Mouse (Mus musculus): ENCODE measurements around the gene Pcdh8. TPM values are rescaled to one million over a fixed set of nuclear protein-coding genes. Genes with fewer than 3 reads are reported as not detected.

Pcdh8 gene
- polyA plus RNA-seq, 1 experiment from 2014 or later: 0.34 TPM

GRCm38 (mm10) chr14:79767601-79768000 is 3.5 kb downstream of the Pcdh8 start:
- no peak overlapping the region for H3K4me3 ChIP-seq (ENCODE audit: low read length)
- no peaks in the 10 kb centered on the region for H3K9me3 ChIP-seq (replicated peaks; ENCODE audit: control insufficient read depth, low read length)
- ATAC-seq (replicated peaks; ENCODE audit: extremely low read depth, insufficient read depth, low FRiP score): no peak
- H3K27ac ChIP-seq (ENCODE audit: low read length): no peak overlapping the region
- H3K27me3 ChIP-seq (ENCODE audit: control insufficient read depth, insufficient read depth, low read length): peaks cover 64% of the 10 kb centered on the region
- no peak overlapping the region for H3K4me2 ChIP-seq (ENCODE audit: low read depth, low read length)
- H3K4me1 ChIP-seq (ENCODE audit: control insufficient read depth, insufficient read depth, low read length): peaks cover 22% of the 10 kb centered on the region
- H3K9ac ChIP-seq (ENCODE audit: low read length): no peak overlapping the region
- WGBS: 11% methylated on average over 11 of the region's 11 CpGs
- no peaks in the 10 kb centered on the region for H3K36me3 ChIP-seq (ENCODE audit: control insufficient read depth, insufficient read depth)

GRCm38 (mm10) chr14:79765196-79765765 is 5.8 kb downstream of the Pcdh8 start:
- Histone ChIP-seq H3K27ac (ENCODE audit: low read length) (no peak overlapping the region), H3K4me1 (ENCODE audit: control insufficient read depth, insufficient read depth, low read length) (peaks cover 10% of the 10 kb centered on the region), H3K9ac (ENCODE audit: low read length) (no peak overlapping the region), H3K27me3 (ENCODE audit: control insufficient read depth, insufficient read depth, low read length) (peaks cover 42% of the 10 kb centered on the region), H3K4me2 (ENCODE audit: low read depth, low read length) (no peak overlapping the region), H3K4me3 (ENCODE audit: low read length) (no peak overlapping the region), H3K36me3 (ENCODE audit: control insufficient read depth, insufficient read depth) (no peaks in the 10 kb centered on the region), H3K9me3 (replicated peaks; ENCODE audit: control insufficient read depth, low read length) (no peaks in the 10 kb centered on the region)
- no peak for ATAC-seq (replicated peaks; ENCODE audit: extremely low read depth, insufficient read depth, low FRiP score)
- 76% methylated on average over 6 of the region's 6 CpGs for WGBS

GRCm38 (mm10) chr14:79754601-79755222 is 16.4 kb downstream of the Pcdh8 start:
- 58% methylated on average over 13 of the region's 13 CpGs for WGBS
- Histone ChIP-seq H3K27ac (ENCODE audit: low read length) (no peak overlapping the region), H3K9me3 (replicated peaks; ENCODE audit: control insufficient read depth, low read length) (no peaks in the 10 kb centered on the region), H3K36me3 (ENCODE audit: control insufficient read depth, insufficient read depth) (no peaks in the 10 kb centered on the region), H3K9ac (ENCODE audit: low read length) (no peak overlapping the region), H3K4me2 (ENCODE audit: low read depth, low read length) (no peak overlapping the region), H3K4me1 (ENCODE audit: control insufficient read depth, insufficient read depth, low read length) (no peaks in the 10 kb centered on the region), H3K27me3 (ENCODE audit: control insufficient read depth, insufficient read depth, low read length) (no peaks in the 10 kb centered on the region; the same call in 1 of the 2 replicates), H3K4me3 (ENCODE audit: low read length) (no peak overlapping the region)
- no peak for ATAC-seq (replicated peaks; ENCODE audit: extremely low read depth, insufficient read depth, low FRiP score)

- Histone ChIP-seq H3K4me2 (ENCODE audit: low read depth, low read length) (no peak overlapping the region), H3K4me1 (ENCODE audit: control insufficient read depth, insufficient read depth, low read length) (no peaks in the 10 kb centered on the region), H3K9me3 (replicated peaks; ENCODE audit: control insufficient read depth, low read length) (no peaks in the 10 kb centered on the region), H3K4me3 (ENCODE audit: low read length) (no peak overlapping the region), H3K9ac (ENCODE audit: low read length) (no peak overlapping the region), H3K36me3 (ENCODE audit: control insufficient read depth, insufficient read depth) (no peaks in the 10 kb centered on the region), H3K27me3 (ENCODE audit: control insufficient read depth, insufficient read depth, low read length) (no peaks in the 10 kb centered on the region; the same call in 1 of the 2 replicates), H3K27ac (ENCODE audit: low read length) (no peak overlapping the region)
- 23% methylated on average over 3 of the region's 3 CpGs for WGBS
- ATAC-seq (replicated peaks; ENCODE audit: extremely low read depth, insufficient read depth, low FRiP score): no peak
These were observed 17.0 kb downstream of the Pcdh8 start for GRCm38 (mm10) chr14:79754157-79754556.

- Histone ChIP-seq H3K4me1 (ENCODE audit: control insufficient read depth, insufficient read depth, low read length) (no peaks in the 10 kb centered on the region), H3K27me3 (ENCODE audit: control insufficient read depth, insufficient read depth, low read length) (no peaks in the 10 kb centered on the region; the same call in 1 of the 2 replicates), H3K27ac (ENCODE audit: low read length) (no peak overlapping the region), H3K4me3 (ENCODE audit: low read length) (no peak overlapping the region), H3K4me2 (ENCODE audit: low read depth, low read length) (no peak overlapping the region), H3K36me3 (ENCODE audit: control insufficient read depth, insufficient read depth) (no peaks in the 10 kb centered on the region), H3K9me3 (replicated peaks; ENCODE audit: control insufficient read depth, low read length) (no peaks in the 10 kb centered on the region), H3K9ac (ENCODE audit: low read length) (no peak overlapping the region)
- 81% methylated on average over 7 of the region's 7 CpGs for WGBS
- no peak for ATAC-seq (replicated peaks; ENCODE audit: extremely low read depth, insufficient read depth, low FRiP score)
These were observed 17.4 kb downstream of the Pcdh8 start for GRCm38 (mm10) chr14:79753733-79754132.

- Histone ChIP-seq H3K4me1 (ENCODE audit: control insufficient read depth, insufficient read depth, low read length) (no peaks in the 10 kb centered on the region; the same call in 1 of the 2 replicates), H3K9ac (ENCODE audit: low read length) (no peak overlapping the region), H3K4me2 (ENCODE audit: low read depth, low read length) (no peak overlapping the region), H3K36me3 (ENCODE audit: control insufficient read depth, insufficient read depth) (no peaks in the 10 kb centered on the region), H3K9me3 (replicated peaks; ENCODE audit: control insufficient read depth, low read length) (no peaks in the 10 kb centered on the region), H3K27me3 (ENCODE audit: control insufficient read depth, insufficient read depth, low read length) (no peaks in the 10 kb centered on the region), H3K27ac (ENCODE audit: low read length) (no peak overlapping the region), H3K4me3 (ENCODE audit: low read length) (no peak overlapping the region)
- WGBS: 76% methylated on average over 3 of the region's 3 CpGs
- no peak for ATAC-seq (replicated peaks; ENCODE audit: extremely low read depth, insufficient read depth, low FRiP score)
These were observed 30.6 kb downstream of the Pcdh8 start for GRCm38 (mm10) chr14:79740515-79740914.

- WGBS: 84% methylated on average over 9 of the region's 9 CpGs
- Histone ChIP-seq H3K4me3 (ENCODE audit: low read length) (no peak overlapping the region), H3K9me3 (replicated peaks; ENCODE audit: control insufficient read depth, low read length) (no peaks in the 10 kb centered on the region), H3K36me3 (ENCODE audit: control insufficient read depth, insufficient read depth) (no peaks in the 10 kb centered on the region), H3K4me2 (ENCODE audit: low read depth, low read length) (no peak overlapping the region), H3K4me1 (ENCODE audit: control insufficient read depth, insufficient read depth, low read length) (no peaks in the 10 kb centered on the region; the same call in 1 of the 2 replicates), H3K27me3 (ENCODE audit: control insufficient read depth, insufficient read depth, low read length) (no peaks in the 10 kb centered on the region), H3K9ac (ENCODE audit: low read length) (no peak overlapping the region), H3K27ac (ENCODE audit: low read length) (no peak overlapping the region)
- ATAC-seq (replicated peaks; ENCODE audit: extremely low read depth, insufficient read depth, low FRiP score): no peak
These were observed 32.7 kb downstream of the Pcdh8 start for GRCm38 (mm10) chr14:79738441-79738840.

- no peaks in the 10 kb centered on the region for H3K36me3 ChIP-seq (ENCODE audit: control insufficient read depth, insufficient read depth)
- no peaks in the 10 kb centered on the region for H3K9me3 ChIP-seq (replicated peaks; ENCODE audit: control insufficient read depth, low read length)
- H3K4me2 ChIP-seq (ENCODE audit: low read depth, low read length): no peak overlapping the region
- H3K4me3 ChIP-seq (ENCODE audit: low read length): no peak overlapping the region
- WGBS: 65% methylated on average over 9 of the region's 9 CpGs
- no peaks in the 10 kb centered on the region; the same call in 1 of the 2 replicates for H3K4me1 ChIP-seq (ENCODE audit: control insufficient read depth, insufficient read depth, low read length)
- ATAC-seq (replicated peaks; ENCODE audit: extremely low read depth, insufficient read depth, low FRiP score): no peak
- H3K27ac ChIP-seq (ENCODE audit: low read length): no peak overlapping the region
- no peak overlapping the region for H3K9ac ChIP-seq (ENCODE audit: low read length)
- H3K27me3 ChIP-seq (ENCODE audit: control insufficient read depth, insufficient read depth, low read length): no peaks in the 10 kb centered on the region
These were observed 33.3 kb downstream of the Pcdh8 start for GRCm38 (mm10) chr14:79737642-79738379.

GRCm38 (mm10) chr14:79736781-79737180 is 34.3 kb downstream of the Pcdh8 start:
- Histone ChIP-seq H3K27me3 (ENCODE audit: control insufficient read depth, insufficient read depth, low read length) (no peaks in the 10 kb centered on the region), H3K9me3 (replicated peaks; ENCODE audit: control insufficient read depth, low read length) (no peaks in the 10 kb centered on the region), H3K36me3 (ENCODE audit: control insufficient read depth, insufficient read depth) (no peaks in the 10 kb centered on the region), H3K4me3 (ENCODE audit: low read length) (no peak overlapping the region), H3K27ac (ENCODE audit: low read length) (no peak overlapping the region), H3K9ac (ENCODE audit: low read length) (no peak overlapping the region), H3K4me2 (ENCODE audit: low read depth, low read length) (no peak overlapping the region), H3K4me1 (ENCODE audit: control insufficient read depth, insufficient read depth, low read length) (no peaks in the 10 kb centered on the region; the same call in 1 of the 2 replicates)
- no peak for ATAC-seq (replicated peaks; ENCODE audit: extremely low read depth, insufficient read depth, low FRiP score)
- WGBS: 47% methylated on average over 6 of the region's 6 CpGs

All from heart, embryonic 16.5 days (tissue).